Mouse (Mus musculus) intestine, embryonic 16.5 days (tissue): Measurements from ENCODE around the gene Dlgap5. TPM values are rescaled to one million over a fixed set of nuclear protein-coding genes. Genes with fewer than 3 reads are reported as not detected.

Experiments used
- ATAC-seq: fragments of 200-750 bp; cut with Nextera tagmentation; 2 replicates; pipeline ENCODE4 v1.8.0; 2017; ENCODE audit warnings: moderate TSS enrichment, moderate library complexity
- H3K27ac ChIP-seq: fragments of 300-500 bp; sonication (generic); 2 replicates; pipeline ENCODE4 v1.5.1; 2014; ENCODE audit warnings: mild to moderate bottlenecking, low read length
- H3K27me3 ChIP-seq: fragments of 300-500 bp; sonication (generic); replicated peaks from 2 replicates; pipeline ENCODE4 v1.6.1; 2014; ENCODE audit warnings: low read length, control low read depth, mixed read lengths; ENCODE audit not compliant: control insufficient read depth, insufficient read depth
- H3K36me3 ChIP-seq: fragments of 300-500 bp; sonication (generic); 2 replicates; pipeline ENCODE4 v1.6.1; 2014; ENCODE audit warnings: low read length, control low read depth; ENCODE audit not compliant: control insufficient read depth, insufficient read depth
- H3K4me1 ChIP-seq: fragments of 300-500 bp; sonication (generic); 2 replicates; pipeline ENCODE4 v1.6.1; 2014; ENCODE audit warnings: low read length, control low read depth, mixed read lengths; ENCODE audit not compliant: control insufficient read depth, insufficient read depth
- H3K4me2 ChIP-seq: fragments of 300-500 bp; sonication (generic); 2 replicates; pipeline ENCODE4 v1.6.1; 2014; ENCODE audit warnings: low read depth, low read length, control low read depth
- H3K4me3 ChIP-seq: fragments of 300-500 bp; sonication (generic); 2 replicates; pipeline ENCODE4 v1.5.1; 2014; ENCODE audit warnings: mild to moderate bottlenecking, low read length
- H3K9ac ChIP-seq: fragments of 300-500 bp; sonication (generic); 2 replicates; pipeline ENCODE4 v1.6.1; 2014; ENCODE audit warnings: low read depth, low read length
- H3K9me3 ChIP-seq: fragments of 300-500 bp; sonication (generic); 2 replicates; pipeline ENCODE4 v1.6.1; 2016; ENCODE audit warnings: low read length, control low read depth; ENCODE audit not compliant: control insufficient read depth
- WGBS: fragments of 180-500 bp; shearing (Covaris S2); extraction: QIAGEN DNeasy Blood & Tissue Kit; methylation state at CpG from one replicate; pipeline ENCODE4 v1.1.7; 2014; 5-methylcytosine and 5-hydroxymethylcytosine counted together
- polyA plus RNA-seq: library from polyadenylated mRNA; unstranded; fragments of >200 nt; fragmentation: Nextera tagmentation; extraction: Ambion mirVana; gene quantifications from 2 replicates; pipeline ENCODE4 v1.2.1, GENCODE M21; 2015

Gene Dlgap5
- polyA plus RNA-seq, 1 experiment from 2014 or later: 33.9 TPM

DNA sequence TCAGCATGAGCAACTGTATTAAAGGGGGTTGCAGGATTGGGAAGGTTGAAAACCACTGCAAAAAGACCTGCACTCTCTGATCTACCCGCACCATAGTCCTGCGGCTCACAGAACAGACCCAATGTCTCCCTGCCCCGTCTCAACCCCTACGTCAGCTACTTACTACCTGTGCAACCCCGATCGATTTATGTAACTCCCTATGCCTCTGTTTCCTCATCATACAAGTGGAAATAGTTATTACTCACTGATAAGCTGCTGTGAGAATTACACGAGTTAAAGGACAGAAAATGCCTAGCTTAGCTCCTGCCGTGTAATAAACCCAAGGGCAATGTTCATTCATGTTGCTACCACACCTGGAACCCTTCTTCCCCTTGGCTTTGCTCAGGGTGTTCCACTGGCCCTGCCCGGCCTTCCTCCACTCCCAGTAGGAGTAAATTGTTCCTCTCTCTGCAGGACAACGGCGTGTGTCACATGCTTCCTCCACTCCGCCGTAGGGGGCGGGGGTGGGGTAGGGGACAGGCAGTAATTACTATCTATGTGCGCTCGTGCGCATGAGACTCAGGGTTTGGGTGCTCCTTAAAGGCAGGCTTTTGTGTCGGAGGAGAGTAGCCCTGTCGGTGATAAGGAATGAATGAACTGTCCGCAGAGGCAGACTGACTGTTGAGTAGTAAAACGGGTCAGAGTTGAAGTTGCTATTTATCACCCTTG, 53.3 kb downstream of the Dlgap5 start:
- no peaks in the 10 kb centered on the region for H3K27me3 ChIP-seq
- peak overlapping the region; percentile 87 for H3K27ac ChIP-seq
- 0 out of 2 replicates have a peak overlapping the region, but pooled peaks have one; percentile 31 for H3K9ac ChIP-seq
- 0 out of 2 replicates have a peak overlapping the region, but pooled peaks have one; percentile 3 for H3K4me3 ChIP-seq
- H3K36me3 ChIP-seq: no peaks in the 10 kb centered on the region
- ATAC-seq: peak; percentile 93
- peaks cover 23% of the 10 kb centered on the region for H3K4me1 ChIP-seq
- H3K4me2 ChIP-seq: peak overlapping the region; percentile 21; the same call in 1 of the 2 replicates
- H3K9me3 ChIP-seq: no peaks in the 10 kb centered on the region
- 28% methylated on average over 21 of the region's 21 CpGs for WGBS

DNA sequence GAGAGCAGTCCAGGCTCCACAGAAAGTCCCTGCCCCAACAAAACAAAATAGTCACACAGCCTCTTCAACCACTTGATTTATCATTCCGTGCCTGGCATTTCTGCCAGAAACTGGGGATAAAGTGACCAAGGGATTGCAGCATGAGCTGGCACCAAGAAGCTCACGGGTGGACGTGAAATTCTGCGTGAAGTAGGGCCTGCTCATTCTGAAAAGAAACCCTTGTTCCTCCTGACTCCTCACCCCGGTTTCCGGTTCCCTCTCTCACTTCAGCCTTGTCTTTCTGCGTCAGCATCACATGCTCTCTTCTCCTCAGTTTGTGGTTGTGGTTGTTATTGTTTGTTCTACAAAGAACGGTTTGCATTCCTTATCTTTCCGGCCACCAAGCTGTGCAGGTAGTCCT, 56.3 kb downstream of the Dlgap5 start:
- no peak overlapping the region for H3K4me2 ChIP-seq
- peaks cover 18% of the 10 kb centered on the region for H3K4me1 ChIP-seq
- no peak for ATAC-seq
- no peak overlapping the region for H3K4me3 ChIP-seq
- H3K36me3 ChIP-seq: no peaks in the 10 kb centered on the region
- no peak overlapping the region for H3K9ac ChIP-seq
- WGBS: 78% methylated on average over 9 of the region's 9 CpGs
- H3K27me3 ChIP-seq: no peaks in the 10 kb centered on the region
- H3K27ac ChIP-seq: no peak overlapping the region
- no peaks in the 10 kb centered on the region for H3K9me3 ChIP-seq

GRCm38 (mm10) chr14:47361418-47361817, 56.8 kb downstream of the Dlgap5 start:
- 85% methylated on average over 2 of the region's 2 CpGs for WGBS
- no peak for ATAC-seq
- Histone ChIP-seq H3K4me3 (no peak overlapping the region), H3K36me3 (no peaks in the 10 kb centered on the region), H3K4me2 (no peak overlapping the region), H3K27ac (no peak overlapping the region), H3K9me3 (no peaks in the 10 kb centered on the region), H3K4me1 (peaks cover 13% of the 10 kb centered on the region), H3K27me3 (no peaks in the 10 kb centered on the region), H3K9ac (no peak overlapping the region)

GRCm38 (mm10) chr14:47359610-47360009, 58.6 kb downstream of the Dlgap5 start:
- Histone ChIP-seq H3K4me1 (peaks cover 8% of the 10 kb centered on the region; the same call in 1 of the 2 replicates), H3K4me2 (no peak overlapping the region), H3K27me3 (no peaks in the 10 kb centered on the region), H3K9me3 (no peaks in the 10 kb centered on the region), H3K4me3 (no peak overlapping the region), H3K9ac (no peak overlapping the region), H3K36me3 (no peaks in the 10 kb centered on the region), H3K27ac (no peak overlapping the region)
- WGBS: 56% methylated on average over 3 of the region's 3 CpGs
- ATAC-seq: no peak

DNA sequence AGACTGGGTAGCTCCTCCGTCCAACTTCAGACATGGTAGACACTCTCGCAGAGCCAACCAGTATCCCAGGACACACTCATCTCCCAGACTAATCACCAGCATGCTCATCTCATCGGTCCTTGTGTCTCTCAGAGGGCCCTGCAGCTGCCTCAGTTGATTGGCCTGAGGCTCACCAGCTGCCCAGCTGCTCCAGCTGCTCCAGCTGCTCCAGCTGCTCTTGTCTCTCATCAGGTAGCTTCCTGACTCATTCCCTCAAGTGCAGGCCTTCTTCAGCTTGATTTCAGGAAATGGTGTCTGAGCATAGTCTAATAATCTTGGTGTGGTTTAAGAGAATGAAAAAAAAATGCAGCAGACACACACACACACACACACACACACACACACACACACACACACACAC, 61.6 kb downstream of the Dlgap5 start:
- H3K36me3 ChIP-seq: no peaks in the 10 kb centered on the region
- no peak overlapping the region for H3K27ac ChIP-seq
- no peaks in the 10 kb centered on the region for H3K9me3 ChIP-seq
- no peak for ATAC-seq
- no peaks in the 10 kb centered on the region for H3K27me3 ChIP-seq
- WGBS: 70% methylated on average over 3 of the region's 3 CpGs
- H3K9ac ChIP-seq: no peak overlapping the region
- no peak overlapping the region for H3K4me2 ChIP-seq
- H3K4me3 ChIP-seq: no peak overlapping the region
- H3K4me1 ChIP-seq: peaks cover 5% of the 10 kb centered on the region; the same call in 1 of the 2 replicates

DNA sequence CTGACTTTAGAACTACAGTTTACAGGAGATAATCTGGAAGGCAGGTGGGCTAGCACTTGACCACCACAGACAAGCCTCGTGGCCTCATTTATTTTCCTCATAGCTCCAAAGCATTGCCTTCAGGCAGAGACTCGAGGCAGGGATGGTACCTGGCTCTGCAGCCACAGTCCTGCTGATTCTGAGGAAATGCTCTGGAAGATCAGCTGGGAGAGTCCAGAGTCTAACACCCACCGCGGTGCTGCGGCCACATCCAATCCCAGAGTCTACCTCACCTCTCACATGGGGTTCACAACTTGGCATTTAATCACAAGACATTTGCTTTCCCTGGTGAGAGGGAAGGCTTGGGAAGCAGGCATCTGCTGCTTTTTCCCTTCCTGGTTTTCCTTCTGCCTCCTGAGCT, 63.3 kb downstream of the Dlgap5 start:
- Histone ChIP-seq H3K4me3 (no peak overlapping the region), H3K9ac (no peak overlapping the region), H3K9me3 (no peaks in the 10 kb centered on the region), H3K27me3 (no peaks in the 10 kb centered on the region), H3K36me3 (no peaks in the 10 kb centered on the region), H3K4me1 (peaks cover 5% of the 10 kb centered on the region; the same call in 1 of the 2 replicates), H3K27ac (no peak overlapping the region), H3K4me2 (no peak overlapping the region)
- WGBS: 51% methylated on average over 5 of the region's 5 CpGs
- peak; percentile 54 for ATAC-seq

GRCm38 (mm10) chr14:47354111-47354577, 64.1 kb downstream of the Dlgap5 start:
- 63% methylated on average over 8 of the region's 8 CpGs for WGBS

GRCm38 (mm10) chr14:47353240-47353639, 65.0 kb downstream of the Dlgap5 start:
- no peaks in the 10 kb centered on the region for H3K9me3 ChIP-seq
- no peak overlapping the region for H3K27ac ChIP-seq
- H3K4me3 ChIP-seq: no peak overlapping the region
- H3K4me2 ChIP-seq: no peak overlapping the region
- peaks cover 5% of the 10 kb centered on the region; the same call in 1 of the 2 replicates for H3K4me1 ChIP-seq
- no peak overlapping the region for H3K9ac ChIP-seq
- 75% methylated on average over 4 of the region's 4 CpGs for WGBS
- no peak for ATAC-seq
- no peaks in the 10 kb centered on the region for H3K27me3 ChIP-seq
- no peaks in the 10 kb centered on the region for H3K36me3 ChIP-seq

More at GRCm38 (mm10) chr14:47354111-47354577, 64.1 kb downstream of the Dlgap5 start:
- Histone ChIP-seq H3K27me3 (no peaks in the 10 kb centered on the region), H3K9me3 (no peaks in the 10 kb centered on the region), H3K27ac (0 out of 2 replicates have a peak overlapping the region, but pooled peaks have one; percentile 35), H3K4me2 (no peak overlapping the region), H3K4me3 (no peak overlapping the region), H3K9ac (no peak overlapping the region), H3K4me1 (peaks cover 5% of the 10 kb centered on the region; the same call in 1 of the 2 replicates), H3K36me3 (no peaks in the 10 kb centered on the region)
- ATAC-seq: peak; percentile 81; the same call in 1 of the 2 replicates

DNA sequence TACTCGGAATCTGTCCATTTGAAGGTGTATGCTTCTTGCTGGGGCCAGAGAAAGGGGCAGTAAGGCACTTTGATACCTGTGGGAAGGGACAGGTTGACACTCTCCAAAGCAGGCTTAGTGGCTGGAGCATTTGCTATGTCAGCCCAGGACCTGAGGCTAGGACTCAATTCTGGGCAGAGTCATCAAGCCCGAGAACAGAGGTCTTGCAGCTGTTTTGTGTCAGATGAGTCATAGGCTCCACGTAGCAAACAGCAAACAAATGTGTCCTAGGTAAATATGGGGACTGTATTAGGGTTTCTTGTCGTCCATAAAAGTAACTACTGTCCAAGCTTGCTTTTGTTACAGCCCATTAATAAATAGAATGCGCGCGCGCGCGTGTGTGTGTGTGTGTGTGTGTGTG, 65.9 kb downstream of the Dlgap5 start:
- no peaks in the 10 kb centered on the region for H3K9me3 ChIP-seq
- 85% methylated on average over 10 of the region's 10 CpGs for WGBS
- ATAC-seq: no peak
- no peaks in the 10 kb centered on the region for H3K27me3 ChIP-seq
- no peak overlapping the region for H3K4me2 ChIP-seq
- peaks cover 5% of the 10 kb centered on the region; the same call in 1 of the 2 replicates for H3K4me1 ChIP-seq
- H3K4me3 ChIP-seq: no peak overlapping the region
- H3K36me3 ChIP-seq: no peaks in the 10 kb centered on the region
- no peak overlapping the region for H3K27ac ChIP-seq
- no peak overlapping the region for H3K9ac ChIP-seq
